Mouse (Mus musculus) limb, embryonic 14.5 days (tissue): ENCODE data around the gene Zfp445. TPM values are rescaled to one million over a fixed set of nuclear protein-coding genes. Genes with fewer than 3 reads are reported as not detected.

Source experiments
- ATAC-seq: fragments of 200-750 bp; cut with Nextera tagmentation; 2 replicates; pipeline ENCODE4 v1.8.0; 2017; ENCODE audit warnings: low read depth, moderate number of reproducible peaks, moderate TSS enrichment; ENCODE audit not compliant: low FRiP score
- DNase-seq: peaks from one replicate; pipeline ENCODE4 v3.0.0-alpha.2; 2015; ENCODE audit warnings: low spot score
- H3K27ac ChIP-seq: fragments of 300-500 bp; sonication (generic); replicated peaks from 2 replicates; pipeline ENCODE4 v1.5.1; 2014; ENCODE audit warnings: low read depth, mild to moderate bottlenecking, low read length, moderate library complexity, mixed read lengths
- H3K27me3 ChIP-seq: fragments of 300-500 bp; sonication (generic); 2 replicates; pipeline ENCODE4 v1.6.1; 2014; ENCODE audit warnings: low read length, mixed read lengths; ENCODE audit not compliant: control insufficient read depth, insufficient read depth
- H3K36me3 ChIP-seq: fragments of 300-500 bp; sonication (generic); 2 replicates; pipeline ENCODE4 v1.6.1; 2014; ENCODE audit warnings: mild to moderate bottlenecking, low read length, moderate library complexity, mixed read lengths; ENCODE audit not compliant: control insufficient read depth, insufficient read depth
- H3K4me1 ChIP-seq: fragments of 300-500 bp; sonication (generic); 2 replicates; pipeline ENCODE4 v1.6.1; 2014; ENCODE audit warnings: antibody characterized with exemption, low read length, mixed read lengths; ENCODE audit not compliant: control insufficient read depth, insufficient read depth
- H3K4me2 ChIP-seq: fragments of 300-500 bp; sonication (generic); replicated peaks from 2 replicates; pipeline ENCODE4 v1.6.1; 2014; ENCODE audit warnings: low read depth, mild to moderate bottlenecking, low read length, moderate library complexity; ENCODE audit not compliant: severe bottlenecking
- H3K4me3 ChIP-seq: fragments of 300-500 bp; sonication (generic); replicated peaks from 2 replicates; pipeline ENCODE4 v1.5.1; 2014; ENCODE audit warnings: low read length
- H3K9ac ChIP-seq: fragments of 300-500 bp; sonication (generic); 2 replicates; pipeline ENCODE4 v1.6.1; 2014; ENCODE audit warnings: mild to moderate bottlenecking, low read depth, low read length, moderate library complexity; ENCODE audit not compliant: severe bottlenecking
- H3K9me3 ChIP-seq: fragments of 300-500 bp; sonication (generic); 2 replicates; pipeline ENCODE4 v1.6.1; 2016; ENCODE audit warnings: low read length; ENCODE audit not compliant: control insufficient read depth
- POLR2A ChIP-seq: fragments of 200-500 bp; IDR thresholded peaks from 2 replicates; pipeline ENCODE4 v1.8.0; 2012; ENCODE audit warnings: inconsistent platforms, mild to moderate bottlenecking, moderate library complexity, borderline replicate concordance; ENCODE audit not compliant: insufficient read depth, insufficient read length; ENCODE audit errors: extremely low read depth
- WGBS: fragments of 180-500 bp; shearing (Covaris S2); extraction: QIAGEN DNeasy Blood & Tissue Kit; methylation state at CpG from one replicate; pipeline ENCODE4 v1.1.7; 2014; 5-methylcytosine and 5-hydroxymethylcytosine counted together
- polyA plus RNA-seq, 2 experiments: library from polyadenylated mRNA; depleted of rRNA in 1 of 2; stranded (reverse) in 1 of 2; unstranded in 1 of 2; fragments of >200 nt; fragmentation: Nextera tagmentation in 1 of 2; extraction: Ambion mirVana in 1 of 2; gene quantifications; 2 replicates each; pipeline versions ENCODE4 v1.2.1 to v1.2.3; 2012 to 2014

Zfp445 gene
- polyA plus RNA-seq, 2 experiments: 60.4 to 119 TPM

DNA sequence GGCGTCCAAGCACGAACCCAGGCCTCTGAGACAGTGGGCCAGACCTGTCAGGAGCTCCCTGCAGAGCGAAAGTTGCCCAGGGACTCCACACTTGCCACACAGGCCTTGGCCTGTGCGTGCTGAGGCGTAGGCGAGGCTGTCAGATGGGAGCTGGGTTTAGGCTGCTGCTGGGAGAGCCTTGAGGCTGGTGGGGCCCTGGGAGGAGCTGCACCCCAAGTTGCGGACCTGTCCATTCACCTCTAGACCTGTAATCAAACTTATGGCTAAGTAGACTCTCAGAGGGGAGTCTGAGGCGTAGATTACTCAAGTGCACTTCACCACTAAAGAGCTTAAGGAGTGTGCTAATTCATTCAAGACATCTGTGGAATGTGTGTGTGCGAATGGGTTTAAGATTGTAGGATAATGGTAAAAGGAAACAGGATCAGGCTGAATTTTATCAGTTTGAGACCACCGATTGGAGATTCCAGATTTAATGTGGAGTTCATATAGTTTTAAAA, 59.9 kb downstream of the Zfp445 start:
- ATAC-seq: no peak; the same call in 1 of the 2 replicates
- TF ChIP-seq POLR2A: no peak
- Histone ChIP-seq H3K27me3 (no peaks in the 10 kb centered on the region), H3K4me3 (peak overlapping the region; percentile 66), H3K9me3 (no peaks in the 10 kb centered on the region), H3K36me3 (peaks cover 6% of the 10 kb centered on the region; the same call in 1 of the 2 replicates), H3K4me1 (peaks cover 8% of the 10 kb centered on the region), H3K9ac (peak overlapping the region; percentile 77), H3K4me2 (peak overlapping the region; percentile 82), H3K27ac (peak overlapping the region; percentile 76)
- no peak for DNase-seq
- 8% methylated on average over 10 of the region's 10 CpGs for WGBS

DNA sequence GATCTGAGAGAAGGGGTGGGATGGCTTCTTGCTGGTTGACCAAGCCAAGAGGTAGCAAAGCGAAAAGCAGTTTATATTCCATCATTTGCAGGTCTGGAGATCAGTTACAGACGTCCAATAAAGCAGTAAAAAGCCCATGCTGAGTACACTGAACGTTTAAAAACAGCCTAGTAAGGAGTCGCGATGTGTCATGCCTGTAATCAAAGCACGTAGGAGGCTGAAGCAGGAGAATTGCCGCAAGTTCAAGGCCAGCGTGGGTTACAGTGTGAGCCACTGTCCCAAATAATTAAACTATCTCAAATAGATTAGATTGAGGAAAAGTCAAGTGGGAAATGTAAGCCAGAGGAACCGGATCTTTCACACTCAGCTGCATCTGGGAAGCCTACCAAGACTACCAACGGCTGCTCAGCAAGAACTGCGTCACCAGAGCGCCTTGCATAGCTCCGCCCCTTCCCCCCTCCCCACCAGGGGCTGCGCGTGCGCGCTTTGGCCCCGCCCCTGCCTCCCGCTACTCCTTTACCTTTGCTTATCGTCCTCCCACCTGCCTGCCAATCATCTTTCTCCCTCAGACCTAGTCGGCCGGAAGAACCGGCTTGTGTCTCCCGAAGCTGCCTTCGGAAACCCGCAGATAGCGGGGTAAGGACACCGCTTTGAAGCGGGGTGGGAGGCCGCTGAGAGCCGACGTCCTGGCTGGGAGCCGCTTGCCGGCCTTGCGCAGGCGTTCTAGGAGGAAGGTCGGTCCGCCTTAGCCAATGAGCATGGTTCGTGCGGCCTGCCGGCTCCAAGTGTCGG, 60.6 kb downstream of the Zfp445 start, which contains the start of gene Tcaim:
Tcaim (plus strand) TSS at position 487 of the 792 bp plus-strand sequence.
- 7% methylated on average over 38 of the region's 42 CpGs for WGBS
- Histone ChIP-seq H3K27ac (peak within 1 kb of the TSS; percentile 76), H3K9ac (peak within 1 kb of the TSS; percentile 77), H3K9me3 (no peaks in the 10 kb centered on the region), H3K27me3 (no peaks in the 10 kb centered on the region), H3K4me1 (peaks cover 8% of the 10 kb centered on the region), H3K4me3 (peak within 1 kb of the TSS; percentile 66), H3K4me2 (peak within 1 kb of the TSS; percentile 82), H3K36me3 (peaks cover 1% of the 10 kb centered on the region; the same call in 1 of the 2 replicates)
- DNase-seq (peak; percentile 95), ATAC-seq (peak; percentile 99)
- TF ChIP-seq POLR2A: peak; percentile 30; the same call in 1 of the 2 replicates

Other genes starting within 250 kb of the Zfp445 start
- gene Topaz1, start 118.7 kb downstream of the Zfp445 start, polyA plus RNA-seq (2012; rRNA removed): not detected in 2 replicates
- not detected in 2 replicates for gene Topaz1, start 118.7 kb downstream of the Zfp445 start, polyA plus RNA-seq (2014; fragmentation: Nextera tagmentation; extraction: Ambion mirVana)
- gene Tcaim, start 60.5 kb downstream of the Zfp445 start, polyA plus RNA-seq (2012; rRNA removed): 6.1 and 6.6 TPM in 2 replicates
- gene Tcaim, start 60.5 kb downstream of the Zfp445 start, polyA plus RNA-seq (2014; fragmentation: Nextera tagmentation; extraction: Ambion mirVana): 7.3 and 7.8 TPM in 2 replicates
- not detected in 2 replicates for gene Gm35549, start 22.0 kb downstream of the Zfp445 start, polyA plus RNA-seq (2012; rRNA removed)
- gene Gm35549, start 22.0 kb downstream of the Zfp445 start, polyA plus RNA-seq (2014; fragmentation: Nextera tagmentation; extraction: Ambion mirVana): 0.45 and 0.82 TPM in 2 replicates
- gene Zkscan7, start 19.7 kb upstream of the Zfp445 start, polyA plus RNA-seq (2012; rRNA removed): 9.1 and 9.3 TPM in 2 replicates
- gene Zkscan7, start 19.7 kb upstream of the Zfp445 start, polyA plus RNA-seq (2014; fragmentation: Nextera tagmentation; extraction: Ambion mirVana): 2.6 and 3.2 TPM in 2 replicates
- 9.7 and 13.3 TPM in 2 replicates for gene Zfp105, start 57.1 kb upstream of the Zfp445 start, polyA plus RNA-seq (2012; rRNA removed)
- 17.4 and 18.8 TPM in 2 replicates for gene Zfp105, start 57.1 kb upstream of the Zfp445 start, polyA plus RNA-seq (2014; fragmentation: Nextera tagmentation; extraction: Ambion mirVana)
- 17.6 and 19.3 TPM in 2 replicates for gene 1110059G10Rik, start 85.0 kb upstream of the Zfp445 start, polyA plus RNA-seq (2012; rRNA removed)
- gene 1110059G10Rik, start 85.0 kb upstream of the Zfp445 start, polyA plus RNA-seq (2014; fragmentation: Nextera tagmentation; extraction: Ambion mirVana): 34.5 and 38.0 TPM in 2 replicates
- 44.9 and 60.3 TPM in 2 replicates for gene Kif15, start 85.0 kb upstream of the Zfp445 start, polyA plus RNA-seq (2012; rRNA removed)
- gene Kif15, start 85.0 kb upstream of the Zfp445 start, polyA plus RNA-seq (2014; fragmentation: Nextera tagmentation; extraction: Ambion mirVana): 36.6 and 39.6 TPM in 2 replicates
- 17.1 and 18.3 TPM in 2 replicates for gene Tmem42, start 155.3 kb upstream of the Zfp445 start, polyA plus RNA-seq (2012; rRNA removed)
- gene Tmem42, start 155.3 kb upstream of the Zfp445 start, polyA plus RNA-seq (2014; fragmentation: Nextera tagmentation; extraction: Ambion mirVana): 26.2 and 30.1 TPM in 2 replicates
- gene Tgm4, start 168.7 kb upstream of the Zfp445 start, polyA plus RNA-seq (2012; rRNA removed): 0.41 and 0.45 TPM in 2 replicates
- 0.47 and 0.59 TPM in 2 replicates for gene Tgm4, start 168.7 kb upstream of the Zfp445 start, polyA plus RNA-seq (2014; fragmentation: Nextera tagmentation; extraction: Ambion mirVana)
- gene Zdhhc3, start 247.2 kb upstream of the Zfp445 start, polyA plus RNA-seq (2012; rRNA removed): 63.5 and 101 TPM in 2 replicates
- 58.1 and 61.5 TPM in 2 replicates for gene Zdhhc3, start 247.2 kb upstream of the Zfp445 start, polyA plus RNA-seq (2014; fragmentation: Nextera tagmentation; extraction: Ambion mirVana)
- gene Exosc7, start 247.2 kb upstream of the Zfp445 start, polyA plus RNA-seq (2012; rRNA removed): 81.1 and 109 TPM in 2 replicates
- 96.5 and 105 TPM in 2 replicates for gene Exosc7, start 247.2 kb upstream of the Zfp445 start, polyA plus RNA-seq (2014; fragmentation: Nextera tagmentation; extraction: Ambion mirVana)